Mouse (Mus musculus): Measurements from ENCODE around the gene Isyna1. TPM values are rescaled to one million over a fixed set of nuclear protein-coding genes. Genes with fewer than 3 reads are reported as not detected.

Gene Isyna1
- total and polyA plus RNA-seq, 3 experiments, result 84.1 to 189 TPM; not detected in 1

DNA sequence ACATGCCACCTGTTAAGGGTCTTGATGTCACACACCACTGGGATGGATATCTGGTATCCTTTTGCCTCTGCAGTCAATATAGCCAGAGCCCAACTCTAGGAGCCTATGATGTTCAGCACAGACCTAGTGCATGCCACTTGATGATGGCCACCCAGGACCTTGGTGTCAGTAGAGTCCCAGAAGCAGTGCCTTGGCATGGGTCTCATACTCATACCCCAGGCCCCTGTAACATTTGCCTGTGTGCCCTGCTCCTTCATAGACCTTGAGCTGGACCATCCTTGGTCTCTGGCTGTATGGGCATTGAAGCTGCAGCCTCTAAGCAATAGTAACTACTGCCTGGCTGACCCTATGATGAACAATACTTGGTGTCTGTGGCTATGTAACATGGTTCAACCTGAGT, 19.9 kb upstream of the Isyna1 start:
- Histone ChIP-seq H3K27me3 (ENCODE audit: control insufficient read depth in 1 of 2, insufficient read depth in 2 of 2, low read length in 2 of 2) (no peaks in the 10 kb centered on the region), H3K4me3 (ENCODE audit: control insufficient read depth in 1 of 2, insufficient read depth in 1 of 2, low read depth in 2 of 2, low read length in 2 of 2) (no peak overlapping the region), H3K79me2 (ENCODE audit: control insufficient read depth, insufficient read depth, low read length, poor library complexity) (peaks cover under 1% of the 10 kb centered on the region; the same call in 1 of the 2 replicates), H3K27ac (ENCODE audit: control insufficient read depth, low read depth, low read length) (0 out of 2 replicates have a peak overlapping the region, but pooled peaks have one; percentile 7), H3K36me3 (ENCODE audit: control insufficient read depth in 1 of 2, insufficient read depth in 2 of 2, low read length in 2 of 2) (peaks cover 0 to 10% of the 10 kb centered on the region in 2 experiments; a peak in 3 of 4 replicates), H3K9me3 (replicated peaks; ENCODE audit: insufficient read depth, low read length) (no peaks in the 10 kb centered on the region), H3K4me1 (ENCODE audit: control insufficient read depth in 1 of 2, insufficient read depth in 2 of 2, low read length in 2 of 2) (peaks cover 3 to 8% of the 10 kb centered on the region in 2 experiments), H3K9ac (ENCODE audit: control insufficient read depth, low read depth, low read length, poor library complexity, severe bottlenecking) (no peak overlapping the region)
- no peak for DNase-seq (ENCODE audit: low read depth, low spot score)
- TF ChIP-seq TAL1 (IDR thresholded peaks at IDR 0.05; ENCODE audit: low read length) (no peak), MEF2A (IDR thresholded peaks at IDR 0.05; ENCODE audit: extremely low read depth, insufficient replicate concordance, low read depth, low read length, poor library complexity, severe bottlenecking) (no peak), GABPA (IDR thresholded peaks at IDR 0.05; ENCODE audit: low read depth, low read length) (no peak), TBP (IDR thresholded peaks at IDR 0.05; ENCODE audit: low read depth, low read length) (no peak), RCOR1 (IDR thresholded peaks at IDR 0.05; ENCODE audit: low read depth, low read length) (no peak), USF1 (IDR thresholded peaks at IDR 0.05; ENCODE audit: low read depth, low read length) (no peak), HCFC1 (IDR thresholded peaks at IDR 0.05; ENCODE audit: low read depth, low read length) (no peak), E2F4 (IDR thresholded peaks at IDR 0.05; ENCODE audit: borderline replicate concordance, low read depth, low read length) (no peak), SMC3 (IDR thresholded peaks at IDR 0.05; ENCODE audit: low read depth, low read length) (no peak), MYB (IDR thresholded peaks at IDR 0.05; ENCODE audit: low read depth, low read length) (no peak)

- Histone ChIP-seq H3K27ac (ENCODE audit: control insufficient read depth, low read depth, low read length) (0 out of 2 replicates have a peak overlapping the region, but pooled peaks have one; percentile 7), H3K36me3 (ENCODE audit: control insufficient read depth in 1 of 2, insufficient read depth in 2 of 2, low read length in 2 of 2) (peaks cover 0 to 10% of the 10 kb centered on the region in 2 experiments; a peak in 3 of 4 replicates), H3K9ac (ENCODE audit: control insufficient read depth, low read depth, low read length, poor library complexity, severe bottlenecking) (no peak overlapping the region), H3K79me2 (ENCODE audit: control insufficient read depth, insufficient read depth, low read length, poor library complexity) (no peaks in the 10 kb centered on the region; the same call in 1 of the 2 replicates), H3K27me3 (ENCODE audit: control insufficient read depth in 1 of 2, insufficient read depth in 2 of 2, low read length in 2 of 2) (no peaks in the 10 kb centered on the region), H3K4me3 (ENCODE audit: control insufficient read depth in 1 of 2, insufficient read depth in 1 of 2, low read depth in 2 of 2, low read length in 2 of 2) (no peak overlapping the region), H3K4me1 (ENCODE audit: control insufficient read depth in 1 of 2, insufficient read depth in 2 of 2, low read length in 2 of 2) (peaks cover 3 to 8% of the 10 kb centered on the region in 2 experiments), H3K9me3 (replicated peaks; ENCODE audit: insufficient read depth, low read length) (no peaks in the 10 kb centered on the region)
- no peak for TF ChIP-seq TAL1 (IDR thresholded peaks at IDR 0.05; ENCODE audit: low read length)
- no peak for TF ChIP-seq RCOR1 (IDR thresholded peaks at IDR 0.05; ENCODE audit: low read depth, low read length)
- TF ChIP-seq ZMIZ1 (IDR thresholded peaks at IDR 0.05; ENCODE audit: low read depth, low read length), result no peak
- peak; percentile 19; the same call in 1 of the 2 replicates for TF ChIP-seq GATA1 (IDR thresholded peaks at IDR 0.05; ENCODE audit: low read depth, low read length)
- peak; percentile 41 for DNase-seq (ENCODE audit: low read depth, low spot score)
Observed at GRCm38 (mm10) chr8:70574915-70575314, 19.3 kb upstream of the Isyna1 start.

GRCm38 (mm10) chr8:70577207-70577606, 17.0 kb upstream of the Isyna1 start:
- H3K4me1 ChIP-seq (ENCODE audit: control insufficient read depth in 1 of 2, insufficient read depth in 2 of 2, low read length in 2 of 2), result peaks cover 3 to 8% of the 10 kb centered on the region in 2 experiments
- H3K9me3 ChIP-seq (replicated peaks; ENCODE audit: insufficient read depth, low read length), result no peaks in the 10 kb centered on the region
- no peaks in the 10 kb centered on the region for H3K79me2 ChIP-seq (ENCODE audit: control insufficient read depth, insufficient read depth, low read length, poor library complexity)
- H3K27me3 ChIP-seq (ENCODE audit: control insufficient read depth in 1 of 2, insufficient read depth in 2 of 2, low read length in 2 of 2), result no peaks in the 10 kb centered on the region
- H3K27ac ChIP-seq (ENCODE audit: control insufficient read depth, low read depth, low read length), result no peak overlapping the region
- TF ChIP-seq CHD1 (IDR thresholded peaks at IDR 0.05; ENCODE audit: low read depth, low read length) (no peak), MAZ (IDR thresholded peaks at IDR 0.05; ENCODE audit: low read depth, low read length) (no peak), SIN3A (IDR thresholded peaks at IDR 0.05; ENCODE audit: low read length) (no peak), ZMIZ1 (IDR thresholded peaks at IDR 0.05; ENCODE audit: low read depth, low read length) (no peak), NELFE (IDR thresholded peaks at IDR 0.05; ENCODE audit: low read depth, low read length) (no peak), MYC (IDR thresholded peaks at IDR 0.05; ENCODE audit: low read depth, low read length) (no peak)
- H3K9ac ChIP-seq (ENCODE audit: control insufficient read depth, low read depth, low read length, poor library complexity, severe bottlenecking), result no peak overlapping the region
- H3K36me3 ChIP-seq (ENCODE audit: control insufficient read depth in 1 of 2, insufficient read depth in 2 of 2, low read length in 2 of 2), result peaks cover 0 to 10% of the 10 kb centered on the region in 2 experiments; a peak in 3 of 4 replicates
- no peak overlapping the region for H3K4me3 ChIP-seq (ENCODE audit: control insufficient read depth in 1 of 2, insufficient read depth in 1 of 2, low read depth in 2 of 2, low read length in 2 of 2)
- no peak for DNase-seq (ENCODE audit: low read depth, low spot score)

Measured in MEL (cell line).